Mouse (Mus musculus) embryo, embryonic 11.5 days (tissue): ENCODE measurements at regions not wholly inside any gene's neighbourhood (a gene's known extent, or its start where the extent isn't known, plus 50 kb on each side); places are given as distances from the start of the nearest gene placed in this dataset.

ENCODE experiments used
- DNase-seq: peaks from one replicate; pipeline ENCODE4 v3.0.0-alpha.2; 2012; ENCODE audit warnings: low read depth, low spot score

GRCm38 (mm10) chr3:42129821-42130560, 387.6 kb downstream of the D3Ertd751e start:
- no peak for DNase-seq

GRCm38 (mm10) chr3:42132322-42132721, 389.9 kb downstream of the D3Ertd751e start:
- no peak for DNase-seq

GRCm38 (mm10) chr3:42153372-42153771, 411.0 kb downstream of the D3Ertd751e start:
- no peak for DNase-seq

- no peak for DNase-seq
Measured at GRCm38 (mm10) chr3:42154909-42155308, 412.5 kb downstream of the D3Ertd751e start.

- DNase-seq = no peak
Measured at GRCm38 (mm10) chr3:42163666-42164065, 421.3 kb downstream of the D3Ertd751e start.

GRCm38 (mm10) chr3:42199206-42199605, 456.8 kb downstream of the D3Ertd751e start:
- DNase-seq = no peak

GRCm38 (mm10) chr3:42201373-42201772, 459.0 kb downstream of the D3Ertd751e start:
- no peak for DNase-seq

GRCm38 (mm10) chr3:42205640-42206039, 463.2 kb downstream of the D3Ertd751e start:
- no peak for DNase-seq

GRCm38 (mm10) chr3:42211420-42211819, 469.0 kb downstream of the D3Ertd751e start:
- no peak for DNase-seq

- DNase-seq = no peak
Measured at GRCm38 (mm10) chr3:42212456-42212855, 470.0 kb downstream of the D3Ertd751e start.

- DNase-seq = no peak
Measured at GRCm38 (mm10) chr3:42213163-42213562, 470.8 kb downstream of the D3Ertd751e start.

- no peak for DNase-seq
Measured at GRCm38 (mm10) chr3:42214624-42215276, 472.3 kb downstream of the D3Ertd751e start.

GRCm38 (mm10) chr3:42218719-42219118, 476.3 kb downstream of the D3Ertd751e start:
- no peak for DNase-seq

- DNase-seq = no peak
Measured at GRCm38 (mm10) chr3:42227679-42228398, 485.4 kb downstream of the D3Ertd751e start.

- DNase-seq = no peak
Measured at GRCm38 (mm10) chr3:42228399-42228755, 486.0 kb downstream of the D3Ertd751e start.

GRCm38 (mm10) chr3:42232268-42232667, 489.9 kb downstream of the D3Ertd751e start:
- DNase-seq = no peak

- no peak for DNase-seq
Measured at GRCm38 (mm10) chr3:42233756-42234155, 491.3 kb downstream of the D3Ertd751e start.

- no peak for DNase-seq
Measured at GRCm38 (mm10) chr3:42235515-42235914, 493.1 kb downstream of the D3Ertd751e start.
